9 mouse cellular contexts compared by ENCODE assay signal in the genomic region with DNA sequence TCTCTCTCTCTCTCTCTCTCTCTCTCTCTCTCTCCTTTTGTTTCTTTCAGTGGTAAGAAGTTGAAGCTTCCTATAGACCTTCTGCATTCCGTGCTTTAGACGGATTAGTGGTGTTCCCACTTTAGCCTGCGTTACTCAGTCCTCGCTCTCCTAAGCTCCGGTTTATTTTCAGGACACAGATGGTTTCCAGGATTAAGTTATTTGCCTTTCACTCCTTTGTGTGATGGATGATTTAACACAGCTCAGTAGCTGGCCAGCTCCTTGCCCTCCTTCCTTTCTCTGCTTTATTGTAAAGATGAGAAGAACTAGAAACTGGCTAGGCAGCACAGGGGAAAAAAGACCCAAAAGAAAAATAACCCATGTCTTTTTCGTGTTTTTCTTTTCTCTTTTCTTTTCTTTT. TPM values are rescaled to one million over a fixed set of nuclear protein-coding genes. Genes with fewer than 3 reads are reported as not detected.
A peak's percentile ranks its signal among the peaks of the same experiment; 100 is the strongest.
DNase-seq lines count a peak whose midpoint lies in the region; ATAC-seq and TF ChIP-seq lines count a peak whose summit lies in the region.
"Had no signal": no experiment of that assay in that cellular context is flagged by ENCODE, and none has a peak within 500 bp of the region (broad histone marks: within the 10 kb centered on the region; RNA-seq: fewer than 3 reads in every experiment).

No protein-coding gene starts in this region.

- 15% methylated on average over 6 of the region's 6 CpGs for WGBS in lung, postnatal 0 days
- WGBS in forebrain, embryonic 15.5 days = 2% methylated on average over 6 of the region's 6 CpGs
- WGBS in limb, embryonic 14.5 days = 10% methylated on average over 6 of the region's 6 CpGs
- WGBS in stomach, embryonic 16.5 days = 5% methylated on average over 6 of the region's 6 CpGs
- WGBS in kidney, adult 2 months = 14% methylated on average over 6 of the region's 6 CpGs

- H3K27ac ChIP-seq in lung, postnatal 0 days (ENCODE audit: low read length) = no peak overlapping the region
- no peak overlapping the region for H3K27ac ChIP-seq in forebrain, embryonic 15.5 days (replicated peaks)
- H3K27ac ChIP-seq in limb, embryonic 14.5 days (replicated peaks; ENCODE audit: low read depth, low read length) = peak overlapping the region; percentile 68; the same call in 1 of the 2 replicates
- H3K27ac ChIP-seq in stomach, embryonic 16.5 days (ENCODE audit: low read length) = peak overlapping the region; percentile 73; the same call in 1 of the 2 replicates
- no peak overlapping the region for H3K27ac ChIP-seq in kidney, adult 2 months (ENCODE audit: insufficient read depth, low read depth, low read length)

- H3K4me2 ChIP-seq in lung, postnatal 0 days (replicated peaks; ENCODE audit: low read depth, low read length) = peak overlapping the region; percentile 51
- H3K4me2 ChIP-seq in forebrain, embryonic 15.5 days (replicated peaks) = peak overlapping the region; percentile 26
- H3K4me2 ChIP-seq in limb, embryonic 14.5 days (replicated peaks; ENCODE audit: low read depth, low read length, severe bottlenecking) = peak overlapping the region; percentile 45; the same call in 1 of the 2 replicates
- H3K4me2 ChIP-seq in stomach, embryonic 16.5 days (ENCODE audit: low read depth, low read length) = peak overlapping the region; percentile 51

- TF ChIP-seq EP300 in lung, postnatal 0 days (IDR thresholded peaks at IDR 0.05) = no peak

- no peak overlapping the region for H3K9ac ChIP-seq in lung, postnatal 0 days (replicated peaks; ENCODE audit: low read depth)
- no peak overlapping the region for H3K9ac ChIP-seq in forebrain, embryonic 15.5 days (replicated peaks)
- H3K9ac ChIP-seq in limb, embryonic 14.5 days (ENCODE audit: low read depth, low read length, severe bottlenecking) = 0 out of 2 replicates have a peak overlapping the region, but pooled peaks have one; percentile 31
- no peak overlapping the region for H3K9ac ChIP-seq in stomach, embryonic 16.5 days (ENCODE audit: low read length)

- DNase-seq in lung, postnatal 0 days (ENCODE audit: low spot score) = peak; percentile 53
- DNase-seq in lung, postnatal 25 days (ENCODE audit: low spot score) = no peak
- peak; percentile 63 for DNase-seq in limb, embryonic 14.5 days (ENCODE audit: low spot score)
- no peak for DNase-seq in layer of hippocampus, postnatal 10 days (ENCODE audit: low spot score in 2 of 2)
- DNase-seq in gastrocnemius, postnatal 14 days = no peak
- no peak for DNase-seq in kidney, adult 2 months
- DNase-seq: layer of hippocampus, postnatal 36 days had no signal

- H3K36me3 ChIP-seq in lung, postnatal 0 days (ENCODE audit: insufficient read depth, low read length) = no peaks in the 10 kb centered on the region
- no peaks in the 10 kb centered on the region for H3K36me3 ChIP-seq in forebrain, embryonic 15.5 days
- no peaks in the 10 kb centered on the region for H3K36me3 ChIP-seq in limb, embryonic 14.5 days (ENCODE audit: control insufficient read depth, insufficient read depth, low read length)
- no peaks in the 10 kb centered on the region for H3K36me3 ChIP-seq in stomach, embryonic 16.5 days (ENCODE audit: control insufficient read depth, insufficient read depth, low read length)
- H3K36me3 ChIP-seq in kidney, adult 2 months (ENCODE audit: control insufficient read depth, insufficient read depth, low read length) = no peaks in the 10 kb centered on the region

- no peaks in the 10 kb centered on the region for H3K9me3 ChIP-seq in lung, postnatal 0 days (ENCODE audit: low read length)
- no peaks in the 10 kb centered on the region for H3K9me3 ChIP-seq in forebrain, embryonic 15.5 days
- no peaks in the 10 kb centered on the region for H3K9me3 ChIP-seq in limb, embryonic 14.5 days (ENCODE audit: control insufficient read depth, low read length)
- H3K9me3 ChIP-seq in stomach, embryonic 16.5 days (replicated peaks; ENCODE audit: control insufficient read depth, low read length) = no peaks in the 10 kb centered on the region

- no peaks in the 10 kb centered on the region for H3K27me3 ChIP-seq in lung, postnatal 0 days (replicated peaks; ENCODE audit: insufficient read depth, low read length)
- H3K27me3 ChIP-seq in forebrain, embryonic 15.5 days = no peaks in the 10 kb centered on the region
- no peaks in the 10 kb centered on the region for H3K27me3 ChIP-seq in limb, embryonic 14.5 days (ENCODE audit: control insufficient read depth, insufficient read depth, low read length)
- H3K27me3 ChIP-seq in stomach, embryonic 16.5 days (ENCODE audit: control insufficient read depth, insufficient read depth, low read length) = no peaks in the 10 kb centered on the region
- no peaks in the 10 kb centered on the region; the same call in 1 of the 2 replicates for H3K27me3 ChIP-seq in kidney, adult 2 months (replicated peaks; ENCODE audit: control insufficient read depth, insufficient read depth, low read length)

- H3K4me3 ChIP-seq in lung, postnatal 0 days (ENCODE audit: low read depth, low read length) = peak overlapping the region; percentile 21; the same call in 1 of the 2 replicates
- no peak overlapping the region for H3K4me3 ChIP-seq in forebrain, embryonic 15.5 days
- H3K4me3 ChIP-seq in limb, embryonic 14.5 days (replicated peaks; ENCODE audit: low read length) = no peak overlapping the region
- H3K4me3 ChIP-seq in stomach, embryonic 16.5 days (replicated peaks; ENCODE audit: low read length) = peak overlapping the region; percentile 39
- no peak overlapping the region for H3K4me3 ChIP-seq in kidney, adult 2 months (ENCODE audit: insufficient read depth, low read depth, low read length)

- peak; percentile 13 for ATAC-seq in lung, postnatal 0 days
- ATAC-seq in forebrain, embryonic 15.5 days (replicated peaks) = 0 out of 2 replicates have a peak, but pooled peaks have one; percentile 27
- ATAC-seq in limb, embryonic 14.5 days (ENCODE audit: low FRiP score, low read depth) = peak; percentile 17; the same call in 1 of the 2 replicates
- peak; percentile 38; the same call in 1 of the 2 replicates for ATAC-seq in stomach, embryonic 16.5 days (ENCODE audit: insufficient read depth, low FRiP score)

- TF ChIP-seq CTCF in lung, postnatal 0 days (IDR thresholded peaks at IDR 0.05) = no peak
- TF ChIP-seq CTCF in kidney, adult 2 months (conservative IDR thresholded peaks at IDR 0.05; ENCODE audit: insufficient read depth, insufficient read length, low read depth, low read length) = no peak

- peaks cover 7% of the 10 kb centered on the region; the same call in 1 of the 2 replicates for H3K4me1 ChIP-seq in lung, postnatal 0 days (ENCODE audit: insufficient read depth, low read depth, low read length)
- H3K4me1 ChIP-seq in forebrain, embryonic 15.5 days = peaks cover 11% of the 10 kb centered on the region
- H3K4me1 ChIP-seq in limb, embryonic 14.5 days (ENCODE audit: control insufficient read depth, insufficient read depth, low read length) = peaks cover 24% of the 10 kb centered on the region
- H3K4me1 ChIP-seq in stomach, embryonic 16.5 days (ENCODE audit: control insufficient read depth, insufficient read depth, low read length) = peaks cover 26% of the 10 kb centered on the region
- no peaks in the 10 kb centered on the region for H3K4me1 ChIP-seq in kidney, adult 2 months (ENCODE audit: control insufficient read depth, insufficient read depth, low read length)

- no peak for TF ChIP-seq POLR2A in limb, embryonic 14.5 days (IDR thresholded peaks at IDR 0.05; ENCODE audit: borderline replicate concordance, extremely low read depth, insufficient read depth, insufficient read length)
- no peak for TF ChIP-seq POLR2A in kidney, adult 2 months (IDR thresholded peaks at IDR 0.05; ENCODE audit: low read depth, low read length)

- intact Hi-C loops in gastrocnemius, postnatal 14 days (cut with DNase I; ENCODE audit: low total_unique reads) = no loop called here

RNA-seq across cellular contexts. Expression of gene F2rl1, which starts 23.8 kb away (rescaled TPM):
- 4.3 and 5.6 TPM in 2 replicates for polyA plus RNA-seq in lung, postnatal 0 days (2015; fragmentation: Nextera tagmentation; extraction: Ambion mirVana)
- 0.29 TPM in 1 of 2 replicates, not detected in the other for polyA plus RNA-seq in forebrain, embryonic 15.5 days (2015; fragmentation: Nextera tagmentation; extraction: Ambion mirVana)
- 6.8 and 8.1 TPM in 2 replicates for polyA plus RNA-seq in limb, embryonic 14.5 days (2012; rRNA removed)
- polyA plus RNA-seq in limb, embryonic 14.5 days (2014; fragmentation: Nextera tagmentation; extraction: Ambion mirVana) = 2.7 and 4.0 TPM in 2 replicates
- polyA plus RNA-seq in stomach, embryonic 16.5 days (2015; fragmentation: Nextera tagmentation; extraction: Ambion mirVana) = 14.9 and 17.7 TPM in 2 replicates
- under 1 TPM; 0.16 to 0.31 TPM for total RNA-seq in layer of hippocampus, postnatal 10 days (2021)
- total RNA-seq in gastrocnemius, postnatal 14 days (2021) = under 1 TPM; 0.44 to 0.57 TPM
- polyA plus RNA-seq in kidney, adult 2 months (2012; rRNA removed) = 27.2 and 29.9 TPM in 2 replicates

Comparison
In these comparisons a context has a peak if more than half of its experiments do, and no peak if none do; other contexts are left out.
1. DNase-seq: peak in lung, postnatal 0 days (single experiment) and limb, embryonic 14.5 days (single experiment); none in lung, postnatal 25 days (single experiment), layer of hippocampus, postnatal 10 days (0 of 2), gastrocnemius, postnatal 14 days (single experiment) and kidney, adult 2 months (single experiment).
2. H3K27ac ChIP-seq: peak in limb, embryonic 14.5 days (single experiment) and stomach, embryonic 16.5 days (single experiment); none in lung, postnatal 0 days (single experiment), forebrain, embryonic 15.5 days (single experiment) and kidney, adult 2 months (single experiment).
3. H3K4me3 ChIP-seq: peak in lung, postnatal 0 days (single experiment) and stomach, embryonic 16.5 days (single experiment); none in forebrain, embryonic 15.5 days (single experiment), limb, embryonic 14.5 days (single experiment) and kidney, adult 2 months (single experiment).
4. Peak in every context shown above with its lines, with median percentiles within 50 percentile points of each other: ATAC-seq and H3K4me2 ChIP-seq.